Mouse (Mus musculus) myocyte (in vitro differentiated cells): ENCODE data around the gene Ptpn13. TPM values are rescaled to one million over a fixed set of nuclear protein-coding genes. Genes with fewer than 3 reads are reported as not detected.

Source experiments
- H3K27me3 ChIP-seq: one replicate; pipeline ENCODE4 v1.6.1; 2011; ENCODE audit not compliant: control insufficient read depth, insufficient read depth, insufficient read length
- H3K36me3 ChIP-seq: one replicate; pipeline ENCODE4 v1.6.1; 2011; ENCODE audit not compliant: control insufficient read depth, insufficient read depth
- H3K4me2 ChIP-seq: one replicate; pipeline ENCODE4 v1.6.1; 2011; ENCODE audit warnings: low read depth, control low read depth
- H3K4me3 ChIP-seq: one replicate; pipeline ENCODE4 v1.5.1; 2011; ENCODE audit warnings: mild to moderate bottlenecking, control low read depth, moderate library complexity
- H3K79me2 ChIP-seq: one replicate; pipeline ENCODE4 v1.6.1; 2011; ENCODE audit not compliant: control insufficient read depth, insufficient read depth
- H3ac ChIP-seq: one replicate; pipeline ENCODE4 v1.6.1; 2011; ENCODE audit not compliant: control insufficient read depth, insufficient read length
- CEBPB ChIP-seq: IDR thresholded peaks from 2 replicates; pipeline ENCODE4 v1.6.1; 2011; ENCODE audit warnings: mild to moderate bottlenecking, moderate library complexity; ENCODE audit not compliant: poor library complexity, insufficient read depth, severe bottlenecking
- E2F4 ChIP-seq: IDR thresholded peaks from one replicate; pipeline ENCODE4 v1.6.1; 2011; ENCODE audit warnings: mild to moderate bottlenecking, control low read depth, moderate library complexity; ENCODE audit not compliant: insufficient read depth
- MAX ChIP-seq: IDR thresholded peaks from one replicate; pipeline ENCODE4 v1.6.1; 2011; ENCODE audit warnings: low read depth, mild to moderate bottlenecking, control low read depth
- MYOD1 ChIP-seq, 3 experiments: IDR thresholded peaks; one replicate each; pipeline ENCODE4 v1.6.1; 2011; ENCODE audit warnings: control low read depth in 2 of 3, low read depth in 2 of 3, mild to moderate bottlenecking in 2 of 3, moderate library complexity in 1 of 3; ENCODE audit not compliant: insufficient read length in 2 of 3, control insufficient read depth in 1 of 3
- MYOG ChIP-seq, 3 experiments: IDR thresholded peaks; one replicate each; pipeline ENCODE4 v1.6.1; 2011; ENCODE audit warnings: control low read depth in 2 of 3, low read depth in 2 of 3, mild to moderate bottlenecking in 2 of 3; ENCODE audit not compliant: insufficient read length in 2 of 3, control insufficient read depth in 1 of 3, insufficient read depth in 1 of 3
- POLR2A ChIP-seq: IDR thresholded peaks from one replicate; pipeline ENCODE4 v1.6.1; 2011; ENCODE audit warnings: low read depth, mild to moderate bottlenecking, control low read depth, moderate library complexity; ENCODE audit not compliant: insufficient read length
- POLR2AphosphoS2 ChIP-seq: IDR thresholded peaks from one replicate; pipeline ENCODE4 v1.6.1; 2011; ENCODE audit warnings: low read depth, control low read depth; ENCODE audit not compliant: insufficient read length
- REST ChIP-seq: IDR thresholded peaks from one replicate; pipeline ENCODE4 v1.6.1; 2011; ENCODE audit warnings: mild to moderate bottlenecking, control low read depth, moderate library complexity; ENCODE audit not compliant: insufficient read depth, insufficient read length
- SRF ChIP-seq: IDR thresholded peaks from one replicate; pipeline ENCODE4 v1.6.1; 2011; ENCODE audit warnings: low read depth; ENCODE audit not compliant: control insufficient read depth, insufficient read length
- TCF12 ChIP-seq: IDR thresholded peaks from one replicate; pipeline ENCODE4 v1.6.1; 2011; ENCODE audit warnings: mild to moderate bottlenecking, control low read depth; ENCODE audit not compliant: poor library complexity, insufficient read depth, severe bottlenecking
- TCF3 ChIP-seq: IDR thresholded peaks from one replicate; pipeline ENCODE4 v1.6.1; 2011; ENCODE audit warnings: low read depth, control low read depth; ENCODE audit not compliant: insufficient read length
- USF1 ChIP-seq: IDR thresholded peaks from one replicate; pipeline ENCODE4 v1.6.1; 2011; ENCODE audit warnings: low read depth, mild to moderate bottlenecking, control low read depth, moderate library complexity
- polyA plus RNA-seq: library from polyadenylated mRNA; unstranded; fragments of >200 nt; fragmentation: generic; extraction: Trizol; gene quantifications from one replicate; pipeline ENCODE4 v1.2.1, GENCODE M21; 2012; ENCODE audit warnings: missing spikeins

Gene Ptpn13
- polyA plus RNA-seq, 1 experiment: 5.3 TPM

GRCm38 (mm10) chr5:103380785-103381527, 44.0 kb upstream of the Ptpn13 start:
- Histone ChIP-seq H3ac (no peak overlapping the region), H3K36me3 (no peaks in the 10 kb centered on the region), H3K4me3 (no peak overlapping the region), H3K4me2 (no peak overlapping the region), H3K79me2 (no peaks in the 10 kb centered on the region), H3K27me3 (no peaks in the 10 kb centered on the region)
- TF ChIP-seq REST: no peak
- no peak for TF ChIP-seq SRF
- no peak for TF ChIP-seq E2F4
- TF ChIP-seq MAX: no peak
- TF ChIP-seq CEBPB: no peak
- TF ChIP-seq TCF3: no peak
- no peak for TF ChIP-seq MYOG (IDR thresholded peaks at IDR 0.05; ENCODE audit: control insufficient read depth in 1 of 3, insufficient read depth in 1 of 3, insufficient read length in 2 of 3, low read depth in 2 of 3)
- TF ChIP-seq TCF12: no peak
- no peak for TF ChIP-seq MYOD1 (IDR thresholded peaks at IDR 0.05; ENCODE audit: control insufficient read depth in 1 of 3, insufficient read length in 2 of 3, low read depth in 2 of 3)
- TF ChIP-seq POLR2AphosphoS2: no peak

DNA sequence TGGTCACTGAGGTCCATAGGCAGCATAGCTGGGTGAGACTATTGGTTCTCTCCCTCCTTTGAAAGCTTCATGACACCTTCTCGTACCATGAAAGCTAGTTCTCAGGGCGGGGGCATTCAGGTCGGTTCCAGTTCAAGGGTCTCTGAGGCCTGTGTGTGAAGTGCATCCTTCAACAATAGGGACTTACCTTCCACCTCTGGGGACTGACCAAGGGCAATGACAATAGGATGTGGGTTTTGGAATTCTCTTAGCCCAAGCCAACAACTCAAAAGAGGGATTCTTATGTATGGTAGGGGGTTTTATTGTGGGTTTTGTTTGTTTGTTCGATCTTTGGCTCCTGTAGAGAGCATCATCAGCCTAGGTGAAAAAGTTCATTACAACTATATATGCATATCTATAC, 42.0 kb upstream of the Ptpn13 start:
- TF ChIP-seq REST: no peak
- TF ChIP-seq USF1: no peak
- no peak for TF ChIP-seq MAX
- TF ChIP-seq SRF: no peak
- no peak for TF ChIP-seq POLR2A
- TF ChIP-seq TCF3: no peak
- no peak for TF ChIP-seq TCF12
- no peak for TF ChIP-seq CEBPB
- no peak for TF ChIP-seq MYOG (IDR thresholded peaks at IDR 0.05; ENCODE audit: control insufficient read depth in 1 of 3, insufficient read depth in 1 of 3, insufficient read length in 2 of 3, low read depth in 2 of 3)
- TF ChIP-seq MYOD1 (IDR thresholded peaks at IDR 0.05; ENCODE audit: control insufficient read depth in 1 of 3, insufficient read length in 2 of 3, low read depth in 2 of 3): no peak
- no peak for TF ChIP-seq POLR2AphosphoS2
- TF ChIP-seq E2F4: no peak
- Histone ChIP-seq H3K79me2 (no peaks in the 10 kb centered on the region), H3ac (no peak overlapping the region), H3K4me3 (no peak overlapping the region), H3K36me3 (no peaks in the 10 kb centered on the region), H3K27me3 (no peaks in the 10 kb centered on the region), H3K4me2 (no peak overlapping the region)

DNA sequence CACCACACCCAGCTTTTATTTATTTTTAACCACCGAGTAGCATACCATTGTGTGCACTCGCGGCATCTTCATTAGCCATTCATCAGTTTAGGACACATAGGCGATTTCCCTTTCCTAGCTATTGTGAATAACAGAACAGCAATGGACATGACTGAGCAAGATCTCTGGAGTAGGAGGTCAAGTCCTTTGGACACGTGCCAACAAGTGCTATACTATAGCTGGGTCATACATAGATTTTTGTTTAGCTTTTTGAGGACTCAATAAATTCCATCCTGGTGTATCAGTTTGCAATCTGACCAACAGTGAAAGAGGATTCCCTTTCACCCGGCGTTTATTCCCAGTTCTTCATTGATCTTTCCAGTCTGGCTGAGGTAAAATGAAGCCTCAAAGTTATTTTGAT, 41.0 kb upstream of the Ptpn13 start:
- Histone ChIP-seq H3K27me3 (no peaks in the 10 kb centered on the region), H3K36me3 (no peaks in the 10 kb centered on the region), H3K79me2 (no peaks in the 10 kb centered on the region), H3ac (no peak overlapping the region), H3K4me2 (no peak overlapping the region), H3K4me3 (no peak overlapping the region)
- TF ChIP-seq REST: no peak
- no peak for TF ChIP-seq E2F4
- no peak for TF ChIP-seq MAX
- no peak for TF ChIP-seq TCF3
- TF ChIP-seq MYOD1 (IDR thresholded peaks at IDR 0.05; ENCODE audit: control insufficient read depth in 1 of 3, insufficient read length in 2 of 3, low read depth in 2 of 3): no peak
- TF ChIP-seq TCF12: no peak
- TF ChIP-seq POLR2A: no peak
- TF ChIP-seq CEBPB: no peak

DNA sequence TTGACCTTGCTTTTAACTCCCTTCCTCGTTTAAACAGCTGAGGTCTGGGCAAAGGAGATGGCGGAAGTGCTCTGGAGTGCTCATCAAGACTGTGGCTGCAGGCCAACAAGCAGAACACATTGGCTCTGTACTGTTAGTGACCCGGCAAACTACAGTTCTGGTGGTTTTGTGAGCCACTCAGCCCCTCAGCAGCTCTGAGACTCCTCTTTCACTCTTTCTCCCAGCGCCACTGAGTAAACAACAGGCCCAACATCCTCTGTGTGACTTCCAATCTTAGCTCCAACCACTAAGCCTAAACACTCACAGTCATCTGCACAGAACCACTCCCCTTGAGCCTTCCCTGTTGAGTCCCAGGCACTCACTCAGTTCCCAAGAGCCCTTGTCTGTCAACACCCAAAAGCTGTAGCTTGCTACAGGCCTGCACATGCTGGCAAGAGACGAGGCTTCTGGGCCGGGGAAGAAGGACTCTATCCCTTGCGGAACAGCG, 37.4 kb upstream of the Ptpn13 start:
- no peak overlapping the region for H3ac ChIP-seq
- no peaks in the 10 kb centered on the region for H3K27me3 ChIP-seq
- no peak for TF ChIP-seq USF1
- no peak overlapping the region for H3K4me3 ChIP-seq
- H3K4me2 ChIP-seq: no peak overlapping the region
- no peaks in the 10 kb centered on the region for H3K36me3 ChIP-seq
- no peaks in the 10 kb centered on the region for H3K79me2 ChIP-seq

DNA sequence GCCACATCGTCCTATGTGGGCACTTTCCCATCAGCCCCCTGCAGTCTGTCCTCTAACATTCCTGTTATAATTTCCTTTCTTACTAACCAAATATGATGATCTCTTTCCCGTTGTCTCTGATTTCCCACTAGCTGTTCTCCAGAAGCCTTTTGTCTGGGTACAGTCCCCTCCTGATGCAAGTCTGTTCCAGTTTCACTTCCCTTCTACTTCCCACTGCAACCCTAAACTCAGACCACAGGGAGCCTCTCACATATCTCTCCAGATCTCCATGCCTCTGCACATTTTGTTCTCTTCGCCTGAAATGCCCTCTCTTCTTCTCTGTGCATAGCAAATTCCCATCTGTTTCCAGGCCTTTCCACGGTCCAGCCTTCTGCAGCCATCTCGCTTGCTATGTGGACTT, 35.6 kb upstream of the Ptpn13 start:
- no peak overlapping the region for H3ac ChIP-seq
- no peaks in the 10 kb centered on the region for H3K27me3 ChIP-seq
- no peak overlapping the region for H3K4me3 ChIP-seq
- no peak for TF ChIP-seq SRF
- TF ChIP-seq CEBPB: no peak
- TF ChIP-seq E2F4: no peak
- no peak for TF ChIP-seq REST
- TF ChIP-seq MAX: no peak
- TF ChIP-seq MYOG (IDR thresholded peaks at IDR 0.05; ENCODE audit: control insufficient read depth in 1 of 3, insufficient read depth in 1 of 3, insufficient read length in 2 of 3, low read depth in 2 of 3): no peak
- TF ChIP-seq POLR2A: no peak
- TF ChIP-seq MYOD1 (IDR thresholded peaks at IDR 0.05; ENCODE audit: control insufficient read depth in 1 of 3, insufficient read length in 2 of 3, low read depth in 2 of 3): no peak
- no peak for TF ChIP-seq USF1
- TF ChIP-seq TCF12: no peak
- TF ChIP-seq POLR2AphosphoS2: no peak
- no peak for TF ChIP-seq TCF3
- H3K36me3 ChIP-seq: no peaks in the 10 kb centered on the region
- H3K79me2 ChIP-seq: no peaks in the 10 kb centered on the region
- H3K4me2 ChIP-seq: no peak overlapping the region
